Comparison of ENCODE assay signal across 34 mouse cellular contexts in the genomic region with DNA sequence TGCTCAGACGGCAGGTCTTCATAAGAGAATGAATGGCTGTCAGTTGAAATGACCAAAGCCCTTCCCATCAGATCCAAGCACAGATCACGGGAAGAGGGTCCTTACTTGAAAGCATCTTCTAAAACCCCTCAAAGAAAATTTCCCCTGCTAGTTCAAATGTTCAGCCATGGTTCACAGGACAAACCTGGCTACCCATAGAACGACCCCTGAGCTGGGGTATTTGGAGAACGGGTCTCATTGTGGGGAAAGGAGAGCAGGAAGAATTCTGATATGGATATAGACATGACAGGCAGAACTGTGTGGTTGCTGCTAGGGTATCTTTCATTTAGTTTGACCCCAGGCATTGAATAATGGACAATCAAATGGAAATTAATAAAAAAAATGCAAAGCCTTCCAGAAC.
"Had no signal": no experiment of that assay in that cellular context is flagged by ENCODE, and none has a peak within 500 bp of the region (broad histone marks: within the 10 kb centered on the region; RNA-seq: fewer than 3 reads in every experiment).

No protein-coding gene starts in this region.

- H3K9me3 ChIP-seq: heart, embryonic 13.5 days; heart, embryonic 15.5 days; hindbrain, embryonic 10.5 days; hindbrain, embryonic 12.5 days; hindbrain, embryonic 13.5 days; hindbrain, embryonic 15.5 days; intestine, embryonic 15.5 days; kidney, embryonic 15.5 days had no signal

- H3K4me1 ChIP-seq: hindbrain, embryonic 10.5 days; hindbrain, embryonic 12.5 days; hindbrain, embryonic 13.5 days; hindbrain, embryonic 15.5 days; intestine, embryonic 15.5 days; kidney, embryonic 15.5 days had no signal

- DNase-seq: heart, postnatal 10 days; heart, postnatal 14 days; heart, postnatal 36 days; heart, postnatal 4 days; kidney, adult 11 months; kidney, adult 18-20 months; kidney, adult 2 months; kidney, adult 8-10 months; kidney, adult 9 months; kidney, postnatal 10 days; kidney, postnatal 14 days; kidney, postnatal 25 days; kidney, postnatal 4 days; layer of hippocampus, adult 9-11 months; layer of hippocampus, postnatal 36 days had no signal

- H3K4me2 ChIP-seq: heart, embryonic 11.5 days; heart, embryonic 12.5 days; heart, embryonic 13.5 days; heart, embryonic 15.5 days; hindbrain, embryonic 12.5 days; hindbrain, embryonic 13.5 days; hindbrain, embryonic 14.5 days; hindbrain, embryonic 15.5 days; intestine, embryonic 15.5 days; kidney, embryonic 15.5 days had no signal

- H3K36me3 ChIP-seq: heart, embryonic 12.5 days; heart, embryonic 13.5 days; heart, embryonic 15.5 days; hindbrain, embryonic 10.5 days; hindbrain, embryonic 12.5 days; hindbrain, embryonic 13.5 days; hindbrain, embryonic 15.5 days; intestine, embryonic 15.5 days; kidney, embryonic 15.5 days had no signal

- H3K27ac ChIP-seq: heart, embryonic 13.5 days; heart, embryonic 15.5 days; hindbrain, embryonic 10.5 days; hindbrain, embryonic 12.5 days; hindbrain, embryonic 13.5 days; hindbrain, embryonic 14.5 days; hindbrain, embryonic 15.5 days; hindbrain, postnatal 0 days; intestine, embryonic 15.5 days; kidney, embryonic 15.5 days; kidney, postnatal 0 days; layer of hippocampus, adult 2 months; left cerebral cortex, adult 2 months had no signal

- H3K27me3 ChIP-seq: heart, embryonic 12.5 days; heart, embryonic 13.5 days; heart, embryonic 15.5 days; hindbrain, embryonic 12.5 days; hindbrain, embryonic 13.5 days; hindbrain, embryonic 15.5 days; intestine, embryonic 15.5 days; kidney, embryonic 15.5 days had no signal

- ATAC-seq: hindbrain, embryonic 16.5 days; hindbrain, postnatal 0 days; inflammation-experienced regulatory T-cells, adult 6 months; intestine, embryonic 15.5 days; intestine, embryonic 16.5 days; intestine, postnatal 0 days had no signal

- H3K9ac ChIP-seq: heart, embryonic 12.5 days; heart, embryonic 13.5 days; heart, embryonic 15.5 days; hindbrain, embryonic 12.5 days; hindbrain, embryonic 13.5 days; hindbrain, embryonic 14.5 days; hindbrain, embryonic 15.5 days; intestine, embryonic 15.5 days; kidney, embryonic 15.5 days had no signal

- H3K4me3 ChIP-seq: heart, embryonic 12.5 days; heart, embryonic 13.5 days; heart, embryonic 15.5 days; hindbrain, embryonic 10.5 days; hindbrain, embryonic 12.5 days; hindbrain, embryonic 13.5 days; hindbrain, embryonic 15.5 days; intestine, embryonic 15.5 days; kidney, embryonic 15.5 days; layer of hippocampus, adult 2 months; left cerebral cortex, adult 2 months had no signal
